Mouse (Mus musculus): Measurements from ENCODE around the gene Rps18.

GRCm38 (mm10) chr17:33950131-33950625 is 5.6 kb downstream of the Rps18 start:
- TF ChIP-seq CTCF (IDR thresholded peaks at IDR 0.05; ENCODE audit: low read depth) (no peak), EP300 (IDR thresholded peaks at IDR 0.05; ENCODE audit: low read depth) (no peak)

Measured in liver, embryonic 14.5 days (tissue).